Mouse (Mus musculus): ENCODE results near the gene Acta1.

DNA sequence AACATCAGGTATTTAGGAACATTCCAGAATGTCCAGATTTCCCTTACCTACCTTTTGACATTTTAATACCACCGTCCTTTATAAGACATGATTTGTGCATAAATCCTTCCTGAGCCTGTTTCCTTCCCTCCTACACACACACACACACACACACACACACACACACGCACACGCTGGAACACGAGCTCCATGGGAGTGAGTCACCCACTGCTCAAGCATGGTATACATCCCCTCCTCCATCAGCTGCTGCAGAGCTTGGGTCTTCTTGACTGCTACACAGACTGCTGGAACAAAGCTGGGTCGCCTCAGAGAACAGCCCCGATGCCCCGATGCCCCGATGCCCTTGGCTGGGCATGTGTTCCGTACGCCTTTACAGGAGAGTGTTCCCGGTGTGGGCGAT, 48.0 kb downstream of the Acta1 start:
- TF ChIP-seq CTCF (IDR thresholded peaks at IDR 0.05; ENCODE audit: insufficient read depth, low read depth, low read length) (no peak), POLR2A (IDR thresholded peaks at IDR 0.05; ENCODE audit: insufficient read depth, low read depth, low read length) (no peak)
